Comparison of ENCODE assay signal across 21 mouse cellular contexts in the genomic region with DNA sequence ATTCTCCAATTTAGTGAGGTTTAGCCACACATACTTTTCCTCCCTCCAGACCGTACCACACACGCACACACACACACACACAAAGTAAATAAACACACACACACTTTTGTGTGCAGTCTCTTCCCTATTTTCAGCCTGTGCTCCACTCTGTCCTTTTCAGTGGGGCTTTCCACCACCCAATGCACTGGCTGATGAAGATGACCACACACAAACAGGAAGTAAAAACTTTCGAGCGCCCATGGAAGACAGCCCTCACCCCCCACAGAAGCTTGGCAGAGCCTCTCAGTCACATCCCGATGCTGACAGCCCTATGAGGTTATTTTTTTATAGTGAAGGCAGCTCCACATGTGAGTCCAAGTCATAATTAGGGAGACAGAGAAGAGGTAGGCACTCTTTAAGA.
DNase-seq lines count a peak whose midpoint lies in the region; ATAC-seq and TF ChIP-seq lines count a peak whose summit lies in the region.
"Had no signal": no experiment of that assay in that cellular context is flagged by ENCODE, and none has a peak within 500 bp of the region (broad histone marks: within the 10 kb centered on the region; RNA-seq: fewer than 3 reads in every experiment).

No protein-coding gene starts in this region.

- DNase-seq in embryo, embryonic 10 days (ENCODE audit: low spot score): peak; percentile 2
- DNase-seq in embryo, embryonic 11 days: no peak
- DNase-seq in lung, embryonic 14.5 days: peak; percentile 46
- no peak for DNase-seq in lung, postnatal 36 days
- no peak for DNase-seq in G1E (ENCODE audit: low spot score)
- no peak for DNase-seq in gastrocnemius, postnatal 36 days
- no peak for DNase-seq in T-cell, adult 2 months (ENCODE audit: low spot score)
- DNase-seq: adrenal gland, adult 2 months; adrenal gland, postnatal 25 days; B cell, adult 2 months; cerebellum, adult 2 months; cerebellum, postnatal 10 days; heart, adult 2 months had no signal

- H3K4me3 ChIP-seq in lung, embryonic 14.5 days (ENCODE audit: low read depth, low read length): no peak overlapping the region
- no peak overlapping the region for H3K4me3 ChIP-seq in G1E (ENCODE audit: low read depth, low read length)
- H3K4me3 ChIP-seq: erythroblast, embryonic 14.5 days; forebrain, embryonic 10.5 days; heart, adult 2 months; heart, embryonic 12.5 days; hindbrain, embryonic 15.5 days had no signal

- H3K27ac ChIP-seq in lung, embryonic 14.5 days (ENCODE audit: low read depth): no peak overlapping the region
- H3K27ac ChIP-seq: forebrain, embryonic 10.5 days; heart, adult 2 months; hindbrain, embryonic 15.5 days had no signal

- H3K27me3 ChIP-seq in lung, embryonic 14.5 days (ENCODE audit: insufficient read depth, low read length): no peaks in the 10 kb centered on the region
- H3K27me3 ChIP-seq in G1E (ENCODE audit: insufficient read depth, low read length): no peaks in the 10 kb centered on the region
- H3K27me3 ChIP-seq: heart, embryonic 12.5 days; hindbrain, embryonic 15.5 days; Patski had no signal

- no peaks in the 10 kb centered on the region for H3K9me3 ChIP-seq in lung, embryonic 14.5 days (ENCODE audit: low read depth, low read length)
- H3K9me3 ChIP-seq in G1E (replicated peaks): 0 out of 2 replicates have a peak, but pooled peaks cover 2% of the 10 kb centered on the region
- H3K9me3 ChIP-seq: forebrain, embryonic 10.5 days; heart, embryonic 12.5 days; hindbrain, embryonic 15.5 days had no signal

- intact Hi-C loops in gastrocnemius, postnatal 36 days (cut with DNase I): no loop called here

- peaks cover 7% of the 10 kb centered on the region for H3K4me1 ChIP-seq in lung, embryonic 14.5 days (ENCODE audit: insufficient read depth)
- H3K4me1 ChIP-seq in G1E (ENCODE audit: insufficient read depth, low read depth, low read length): peaks cover 19% of the 10 kb centered on the region

- H3K4me2 ChIP-seq in lung, embryonic 14.5 days: no peak overlapping the region
- H3K4me2 ChIP-seq: heart, embryonic 12.5 days; hindbrain, embryonic 15.5 days had no signal

- no peak for ATAC-seq in lung, embryonic 14.5 days (ENCODE audit: insufficient read depth)
- peak; percentile 30; the same call in 1 of the 2 replicates for ATAC-seq in G1E (ENCODE audit: extremely low read depth, insufficient number of reproducible peaks, low FRiP score, poor library complexity, severe bottlenecking)
- ATAC-seq in hematopoietic stem cell, adult 5-6 weeks (replicated peaks in 1 of 2; ENCODE audit: insufficient read depth in 1 of 2, low FRiP score in 2 of 2, low TSS enrichment in 1 of 2, low read depth in 1 of 2, poor library complexity in 2 of 2, severe bottlenecking in 2 of 2): peak; percentile 83 to 93
- ATAC-seq: CD4-positive, CD25-positive, alpha-beta regulatory T cell, adult 4 months; forebrain, embryonic 14.5 days; Patski had no signal

- no peaks in the 10 kb centered on the region for H3K36me3 ChIP-seq in lung, embryonic 14.5 days (ENCODE audit: insufficient read depth)
- no peaks in the 10 kb centered on the region for H3K36me3 ChIP-seq in G1E (replicated peaks)
- H3K36me3 ChIP-seq: forebrain, embryonic 10.5 days; heart, embryonic 12.5 days; hindbrain, embryonic 15.5 days had no signal

- 38% methylated on average over 5 of the region's 5 CpGs for WGBS in lung, embryonic 14.5 days

- no peak overlapping the region for H3K9ac ChIP-seq in lung, embryonic 14.5 days
- H3K9ac ChIP-seq: heart, embryonic 12.5 days; hindbrain, embryonic 15.5 days had no signal

- TF ChIP-seq CTCF in lung, embryonic 14.5 days (IDR thresholded peaks at IDR 0.05; ENCODE audit: low read depth): no peak
- no peak for TF ChIP-seq CTCF in G1E (IDR thresholded peaks at IDR 0.05; ENCODE audit: low read depth, low read length)

Comparison
In these comparisons a context has a peak if more than half of its experiments do, and no peak if none do; other contexts are left out.
1. DNase-seq: peak in embryo, embryonic 10 days (single experiment) and lung, embryonic 14.5 days (single experiment); none in embryo, embryonic 11 days (single experiment), lung, postnatal 36 days (single experiment), G1E (single experiment), gastrocnemius, postnatal 36 days (0 of 2) and T-cell, adult 2 months (single experiment).